Mouse (Mus musculus) frontal cortex, postnatal 36 days (tissue): ENCODE measurements at regions not wholly inside any gene's neighbourhood (a gene's known extent, or its start where the extent isn't known, plus 50 kb on each side); places are given as distances from the start of the nearest gene placed in this dataset.
"Not testable (repeated sequence)": the region's sequence is repeated elsewhere in the genome, so short reads cannot be mapped to it uniquely, and the experiment has no call there.

Experiments used
- DNase-seq, 2 experiments: peaks; one replicate each; pipeline ENCODE4 v3.0.0; 2022; ENCODE audit warnings: low spot score in 2 of 2

- no peak for DNase-seq
These were observed 342.3 kb upstream of the Gm28363 start for GRCm38 (mm10) chr1:117354624-117355023.

DNA sequence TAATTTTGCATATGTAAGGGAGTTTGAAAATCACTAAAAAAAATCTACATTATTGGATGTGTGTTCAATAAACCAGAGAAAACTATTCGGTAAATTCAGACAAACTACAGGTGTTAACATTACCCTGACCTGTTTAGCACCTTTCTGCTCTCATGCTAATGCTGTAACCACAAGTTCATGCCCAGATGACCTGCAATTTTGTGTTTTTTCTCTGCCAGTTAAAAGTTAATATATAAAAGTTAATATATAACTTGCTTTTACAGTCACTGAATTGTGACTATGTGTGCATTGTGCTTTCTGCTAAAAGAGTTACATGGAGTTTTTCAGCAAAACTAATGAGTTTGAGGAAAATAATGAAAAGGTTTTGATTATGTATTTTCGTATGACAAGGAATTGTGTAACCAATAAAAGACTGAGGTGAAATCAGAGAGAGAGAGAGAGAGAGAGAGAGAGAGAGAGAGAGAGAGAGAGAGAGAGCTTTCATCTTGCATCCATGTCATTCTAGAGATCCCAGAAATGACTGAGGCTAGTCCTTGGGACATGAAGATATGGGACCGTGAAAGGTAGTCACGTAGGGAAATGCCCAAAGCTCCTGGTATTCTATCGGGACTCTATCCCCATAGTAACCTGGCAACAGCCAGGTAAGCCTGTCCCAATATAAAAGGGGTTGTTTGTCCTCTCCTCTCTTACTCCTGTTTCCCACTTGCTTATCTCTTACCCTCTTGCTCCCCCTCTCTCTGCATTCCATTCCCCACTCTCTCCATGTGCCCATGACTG is 340.3 kb upstream of the Gm28363 start:
- no peak for DNase-seq

GRCm38 (mm10) chr1:117364066-117364465 is 332.9 kb upstream of the Gm28363 start:
- no peak for DNase-seq

DNA sequence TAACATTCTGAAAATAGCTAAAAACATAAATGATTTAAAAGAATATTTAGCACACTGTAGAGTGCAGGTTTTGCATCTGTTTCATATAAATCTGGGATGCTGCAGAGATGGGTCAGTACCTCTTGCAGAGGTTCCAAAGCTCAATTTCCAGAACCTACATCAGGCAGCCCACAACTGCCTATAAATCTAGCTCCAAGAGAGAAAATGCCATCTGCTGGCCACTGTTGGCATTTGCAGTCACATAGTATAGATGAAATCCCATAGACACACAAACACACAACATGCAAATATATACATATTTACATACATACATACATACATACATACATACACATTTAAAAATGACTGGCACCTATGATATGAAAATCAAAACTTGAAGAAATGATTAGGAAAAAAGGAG is 284.6 kb upstream of the Gm28363 start:
- DNase-seq: peak in 1 of 2 experiments; percentile 2

DNA sequence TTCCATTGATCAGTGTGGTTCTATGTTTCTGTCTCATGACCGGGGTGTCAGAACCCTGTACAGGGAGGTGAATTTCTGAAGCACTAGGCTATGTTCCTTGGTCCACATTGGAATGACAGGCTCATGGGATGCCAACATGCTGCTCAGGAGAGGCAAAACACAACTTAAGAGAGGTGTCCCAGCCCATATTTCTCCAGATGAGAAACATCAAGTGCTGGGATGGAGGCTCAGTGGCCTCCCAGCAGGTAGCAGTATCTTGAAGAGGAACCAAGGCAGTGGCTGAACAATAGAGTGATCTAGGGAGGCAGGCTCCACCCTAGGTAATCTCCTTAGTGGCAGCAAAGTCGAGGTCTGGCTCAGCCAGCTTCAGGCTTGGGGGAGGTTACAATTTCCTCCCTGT is 239.2 kb upstream of the Gm28363 start:
- no peak for DNase-seq

DNA sequence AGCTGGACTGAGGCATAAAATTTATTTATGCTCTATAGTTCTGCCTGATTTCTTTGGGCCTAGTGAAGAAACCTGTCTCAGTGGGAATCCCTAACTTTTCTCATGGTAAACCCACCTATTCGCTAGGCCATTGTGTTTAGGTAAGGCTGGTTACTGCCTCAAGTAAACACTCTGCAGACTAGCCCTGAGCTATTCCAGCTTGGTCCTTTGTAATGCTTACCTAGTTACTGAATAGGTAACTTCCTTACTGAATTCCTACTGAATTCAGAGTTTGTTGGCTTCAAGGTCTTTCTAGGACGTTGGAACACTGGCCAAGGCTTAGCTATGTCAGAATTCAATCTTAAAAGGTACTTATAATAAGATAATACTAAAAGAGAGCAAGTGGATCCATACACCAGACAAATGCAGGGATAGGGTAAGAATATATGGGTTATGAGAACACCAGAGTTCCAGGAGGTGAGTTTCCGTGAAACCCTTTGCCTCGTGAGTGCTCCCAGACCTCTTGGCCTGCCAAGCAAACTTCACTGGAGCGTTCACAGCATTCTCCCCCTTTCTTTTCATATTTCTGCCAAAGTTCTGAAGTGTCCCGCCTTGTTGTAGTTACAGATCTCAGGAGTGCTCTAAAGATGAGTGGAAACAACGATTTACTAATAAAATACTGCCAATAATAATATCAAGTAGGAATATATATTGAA is 238.6 kb upstream of the Gm28363 start:
- not testable (repeated sequence) for DNase-seq

GRCm38 (mm10) chr1:117459126-117459525 is 237.8 kb upstream of the Gm28363 start:
- peak in 1 of 2 experiments; percentile 1 for DNase-seq

DNA sequence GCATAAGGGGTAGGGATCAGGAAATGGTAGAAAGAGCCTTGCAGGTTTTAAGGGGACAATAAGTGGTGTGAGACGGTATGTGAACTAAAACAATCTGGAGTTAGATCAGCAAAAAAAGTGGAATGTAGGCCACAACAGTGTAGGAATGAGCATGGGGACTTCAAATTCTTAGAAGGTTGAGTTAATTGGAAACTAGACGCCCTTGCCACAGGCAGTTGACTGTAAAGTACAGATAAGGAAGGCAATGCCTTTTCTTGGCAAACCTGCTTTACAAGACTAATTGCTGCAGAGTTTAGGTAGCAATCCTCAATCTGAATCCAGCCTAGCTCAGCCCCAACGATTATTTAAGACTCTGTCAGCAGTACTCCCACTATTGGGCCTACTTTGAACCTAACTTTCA is 206.8 kb upstream of the Gm28363 start:
- DNase-seq: no peak

GRCm38 (mm10) chr1:117497003-117497402 is 199.9 kb upstream of the Gm28363 start:
- peak in 1 of 2 experiments; percentile 3 for DNase-seq

- peak; percentile 2 to 28 for DNase-seq
These were observed 177.4 kb upstream of the Gm28363 start for GRCm38 (mm10) chr1:117519498-117520032.
